Mouse (Mus musculus): ENCODE results near the gene Fbxo36.

Gene Fbxo36

GRCm38 (mm10) chr1:84839309-84840017 lies at the start of gene Fbxo36:
Gene Fbxo36 (plus strand): TSS chr1:84839841.
- peak; percentile 83 for ATAC-seq (ENCODE audit: low TSS enrichment)

- ATAC-seq (ENCODE audit: low TSS enrichment) = no peak
Measured at GRCm38 (mm10) chr1:84791393-84791792, 48.2 kb upstream of the Fbxo36 start.

GRCm38 (mm10) chr1:84795335-84795734 lies 44.3 kb upstream of the Fbxo36 start:
- ATAC-seq (ENCODE audit: low TSS enrichment) = no peak

GRCm38 (mm10) chr1:84799166-84799565 lies 40.5 kb upstream of the Fbxo36 start:
- ATAC-seq (ENCODE audit: low TSS enrichment) = no peak

GRCm38 (mm10) chr1:84803788-84804187 lies 35.9 kb upstream of the Fbxo36 start:
- no peak for ATAC-seq (ENCODE audit: low TSS enrichment)

- ATAC-seq (ENCODE audit: low TSS enrichment) = no peak
Measured at GRCm38 (mm10) chr1:84817596-84817995, 22.0 kb upstream of the Fbxo36 start.

- ATAC-seq (ENCODE audit: low TSS enrichment) = no peak
Measured at GRCm38 (mm10) chr1:84825091-84825490, 14.6 kb upstream of the Fbxo36 start.

- no peak for ATAC-seq (ENCODE audit: low TSS enrichment)
Measured at GRCm38 (mm10) chr1:84837523-84838145, 2.0 kb upstream of the Fbxo36 start.

- no peak for ATAC-seq (ENCODE audit: low TSS enrichment)
Measured at GRCm38 (mm10) chr1:84838156-84838555, 1.5 kb upstream of the Fbxo36 start.

GRCm38 (mm10) chr1:84838621-84839151 lies 955 bp upstream of the Fbxo36 start:
- peak; percentile 60 for ATAC-seq (ENCODE audit: low TSS enrichment)

GRCm38 (mm10) chr1:84840018-84840664 lies 500 bp downstream of the Fbxo36 start, which contains the start of gene Trip12:
Gene Trip12 (minus strand): TSS chr1:84840516.
- peak; percentile 69 for ATAC-seq (ENCODE audit: low TSS enrichment)

GRCm38 (mm10) chr1:84841061-84841460 lies 1.4 kb downstream of the Fbxo36 start:
- no peak for ATAC-seq (ENCODE audit: low TSS enrichment)

GRCm38 (mm10) chr1:84843366-84843765 lies 3.7 kb downstream of the Fbxo36 start:
- no peak for ATAC-seq (ENCODE audit: low TSS enrichment)

GRCm38 (mm10) chr1:84847698-84848097 lies 8.1 kb downstream of the Fbxo36 start:
- ATAC-seq (ENCODE audit: low TSS enrichment) = no peak

GRCm38 (mm10) chr1:84848335-84848734 lies 8.7 kb downstream of the Fbxo36 start:
- no peak for ATAC-seq (ENCODE audit: low TSS enrichment)

GRCm38 (mm10) chr1:84848801-84849455 lies 9.3 kb downstream of the Fbxo36 start:
- no peak for ATAC-seq (ENCODE audit: low TSS enrichment)

- no peak for ATAC-seq (ENCODE audit: low TSS enrichment)
Measured at GRCm38 (mm10) chr1:84849804-84850203, 10.2 kb downstream of the Fbxo36 start.

- ATAC-seq (ENCODE audit: low TSS enrichment) = peak; percentile 27; the same call in 1 of the 2 replicates
Measured at GRCm38 (mm10) chr1:84850471-84850870, 10.8 kb downstream of the Fbxo36 start.

- no peak for ATAC-seq (ENCODE audit: low TSS enrichment)
Measured at GRCm38 (mm10) chr1:84851512-84852235, 12.0 kb downstream of the Fbxo36 start.

- no peak for ATAC-seq (ENCODE audit: low TSS enrichment)
Measured at GRCm38 (mm10) chr1:84853721-84854120, 14.1 kb downstream of the Fbxo36 start.

- ATAC-seq (ENCODE audit: low TSS enrichment) = no peak
Measured at GRCm38 (mm10) chr1:84854966-84855365, 15.3 kb downstream of the Fbxo36 start.
